14 mouse cellular contexts compared by ENCODE assay signal in genomic region chr17:34036647-34037046, GRCm38 (mm10). TPM values are rescaled to one million over a fixed set of nuclear protein-coding genes. Genes with fewer than 3 reads are reported as not detected.
DNase-seq lines count a peak whose midpoint lies in the region; ATAC-seq and TF ChIP-seq lines count a peak whose summit lies in the region.
"Had no signal": no experiment of that assay in that cellular context is flagged by ENCODE, and none has a peak within 500 bp of the region (broad histone marks: within the 10 kb centered on the region; RNA-seq: fewer than 3 reads in every experiment).

No protein-coding gene starts in this region.

- no peak overlapping the region for H3K4me3 ChIP-seq in kidney, adult 2 months (ENCODE audit: insufficient read depth, low read depth, low read length)
- H3K4me3 ChIP-seq in kidney, embryonic 14.5 days (ENCODE audit: low read length) = no peak overlapping the region
- H3K4me3 ChIP-seq in forebrain, postnatal 0 days (ENCODE audit: low read depth, low read length) = no peak overlapping the region
- H3K4me3 ChIP-seq: megakaryocyte, embryonic 14.5 days had no signal

- ATAC-seq in kidney, embryonic 14.5 days (ENCODE audit: low FRiP score, low TSS enrichment) = no peak
- ATAC-seq in forebrain, postnatal 0 days = no peak
- ATAC-seq: forebrain, embryonic 16.5 days had no signal

- no peaks in the 10 kb centered on the region for H3K9me3 ChIP-seq in kidney, embryonic 14.5 days (ENCODE audit: control insufficient read depth, low read length)
- H3K9me3 ChIP-seq in forebrain, postnatal 0 days (ENCODE audit: low read length) = no peaks in the 10 kb centered on the region
- H3K9me3 ChIP-seq: megakaryocyte, embryonic 14.5 days had no signal

- H3K27me3 ChIP-seq in kidney, adult 2 months (replicated peaks; ENCODE audit: control insufficient read depth, insufficient read depth, low read length) = no peaks in the 10 kb centered on the region
- H3K27me3 ChIP-seq in kidney, embryonic 14.5 days (ENCODE audit: control insufficient read depth, insufficient read depth, low read length) = peaks cover 5% of the 10 kb centered on the region; the same call in 1 of the 2 replicates
- no peaks in the 10 kb centered on the region for H3K27me3 ChIP-seq in forebrain, postnatal 0 days (ENCODE audit: insufficient read depth, low read length)

- no peak for TF ChIP-seq POLR2A in kidney, adult 2 months (IDR thresholded peaks at IDR 0.05; ENCODE audit: low read depth, low read length)

- no peak overlapping the region for H3K9ac ChIP-seq in kidney, embryonic 14.5 days (ENCODE audit: low read depth, low read length)
- H3K9ac ChIP-seq in forebrain, postnatal 0 days = no peak overlapping the region

- peak; percentile 28 for DNase-seq in cerebellum, adult 11 months
- DNase-seq in cerebellum, adult 9-10 months = no peak
- DNase-seq in kidney, adult 2 months = peak; percentile 85
- DNase-seq in Muller cell, postnatal 12 days (ENCODE audit: inconsistent ontology term) = peak; percentile 46
- DNase-seq in cerebellum, postnatal 14 days = peak; percentile 15 to 28
- no peak for DNase-seq in forebrain, postnatal 0 days
- no peak for DNase-seq in right cerebral cortex, postnatal 36 days (ENCODE audit: low spot score in 2 of 2)
- DNase-seq: B cell, adult 2 months; lung, adult 18-20 months; right cerebral cortex, postnatal 4 days; thymus, postnatal 25 days had no signal

- H3K4me2 ChIP-seq in kidney, embryonic 14.5 days (replicated peaks; ENCODE audit: low read depth, low read length) = no peak overlapping the region
- H3K4me2 ChIP-seq in forebrain, postnatal 0 days (ENCODE audit: low read depth) = no peak overlapping the region

- no peak overlapping the region for H3K27ac ChIP-seq in kidney, adult 2 months (ENCODE audit: insufficient read depth, low read depth, low read length)
- H3K27ac ChIP-seq in kidney, embryonic 14.5 days (ENCODE audit: low read depth, low read length) = no peak overlapping the region
- no peak overlapping the region for H3K27ac ChIP-seq in forebrain, postnatal 0 days (ENCODE audit: low read depth, low read length)

- WGBS in kidney, adult 2 months = 60% methylated on average over 10 of the region's 10 CpGs
- WGBS in kidney, embryonic 14.5 days = 78% methylated on average over 10 of the region's 10 CpGs
- WGBS in forebrain, postnatal 0 days = 86% methylated on average over 10 of the region's 10 CpGs

- H3K36me3 ChIP-seq in kidney, adult 2 months (ENCODE audit: control insufficient read depth, insufficient read depth, low read length) = peaks cover 2% of the 10 kb centered on the region; the same call in 1 of the 2 replicates
- H3K36me3 ChIP-seq in kidney, embryonic 14.5 days (ENCODE audit: control insufficient read depth, insufficient read depth, low read length) = peaks cover 35% of the 10 kb centered on the region
- H3K36me3 ChIP-seq in forebrain, postnatal 0 days (ENCODE audit: insufficient read depth) = peaks cover 33% of the 10 kb centered on the region

- TF ChIP-seq CTCF in kidney, adult 2 months (conservative IDR thresholded peaks at IDR 0.05; ENCODE audit: insufficient read depth, insufficient read length, low read depth, low read length) = no peak
- no peak for TF ChIP-seq CTCF in forebrain, postnatal 0 days (IDR thresholded peaks at IDR 0.05; ENCODE audit: low read depth)

- H3K4me1 ChIP-seq in kidney, adult 2 months (ENCODE audit: control insufficient read depth, insufficient read depth, low read length) = peaks cover 7% of the 10 kb centered on the region
- H3K4me1 ChIP-seq in kidney, embryonic 14.5 days (ENCODE audit: control insufficient read depth, insufficient read depth, low read length) = peaks cover 39% of the 10 kb centered on the region
- peaks cover 15% of the 10 kb centered on the region for H3K4me1 ChIP-seq in forebrain, postnatal 0 days (ENCODE audit: insufficient read depth)

RNA-seq across cellular contexts. Expression of gene Col11a2, which starts 2.6 kb away (rescaled TPM):
- polyA plus RNA-seq in kidney, adult 2 months (2012; rRNA removed) = 0.35 and 0.39 TPM in 2 replicates
- 1.9 and 2.1 TPM in 2 replicates for polyA plus RNA-seq in kidney, embryonic 14.5 days (2014; fragmentation: Nextera tagmentation; extraction: Ambion mirVana)
- 10.2 and 28.0 TPM in 2 replicates for total RNA-seq in forebrain, postnatal 0 days (2014; rRNA removed)
- 1.2 and 2.1 TPM in 2 replicates for polyA plus RNA-seq in forebrain, postnatal 0 days (2015; fragmentation: Nextera tagmentation; extraction: Ambion mirVana)

RNA-seq across cellular contexts. Expression of gene Rxrb, which starts 5.0 kb away (rescaled TPM):
- polyA plus RNA-seq in kidney, adult 2 months (2012; rRNA removed) = 49.3 and 59.2 TPM in 2 replicates
- 22.2 and 28.0 TPM in 2 replicates for polyA plus RNA-seq in kidney, embryonic 14.5 days (2014; fragmentation: Nextera tagmentation; extraction: Ambion mirVana)
- total RNA-seq in forebrain, postnatal 0 days (2014; rRNA removed) = 56.2 and 60.8 TPM in 2 replicates
- 58.1 and 58.4 TPM in 2 replicates for polyA plus RNA-seq in forebrain, postnatal 0 days (2015; fragmentation: Nextera tagmentation; extraction: Ambion mirVana)

RNA-seq across cellular contexts. Expression of gene Slc39a7, which starts 5.2 kb away (rescaled TPM):
- 90.4 and 106 TPM in 2 replicates for polyA plus RNA-seq in kidney, adult 2 months (2012; rRNA removed)
- polyA plus RNA-seq in kidney, embryonic 14.5 days (2014; fragmentation: Nextera tagmentation; extraction: Ambion mirVana) = 70.3 and 86.0 TPM in 2 replicates
- total RNA-seq in forebrain, postnatal 0 days (2014; rRNA removed) = 126 and 161 TPM in 2 replicates
- polyA plus RNA-seq in forebrain, postnatal 0 days (2015; fragmentation: Nextera tagmentation; extraction: Ambion mirVana) = 124 and 138 TPM in 2 replicates

RNA-seq across cellular contexts. Expression of gene H2-Ke6, which starts 8.8 kb away (rescaled TPM):
- polyA plus RNA-seq in kidney, adult 2 months (2012; rRNA removed) = 165 and 208 TPM in 2 replicates
- 46.0 and 53.0 TPM in 2 replicates for polyA plus RNA-seq in kidney, embryonic 14.5 days (2014; fragmentation: Nextera tagmentation; extraction: Ambion mirVana)
- total RNA-seq in forebrain, postnatal 0 days (2014; rRNA removed) = 39.1 and 58.0 TPM in 2 replicates
- polyA plus RNA-seq in forebrain, postnatal 0 days (2015; fragmentation: Nextera tagmentation; extraction: Ambion mirVana) = 54.6 and 55.7 TPM in 2 replicates

RNA-seq across cellular contexts. Expression of gene Ring1, which starts 12.2 kb away (rescaled TPM):
- 30.4 and 36.3 TPM in 2 replicates for polyA plus RNA-seq in kidney, adult 2 months (2012; rRNA removed)
- 5.5 and 12.4 TPM in 2 replicates for polyA plus RNA-seq in kidney, embryonic 14.5 days (2014; fragmentation: Nextera tagmentation; extraction: Ambion mirVana)
- 20.7 and 21.4 TPM in 2 replicates for total RNA-seq in forebrain, postnatal 0 days (2014; rRNA removed)
- 15.7 and 19.0 TPM in 2 replicates for polyA plus RNA-seq in forebrain, postnatal 0 days (2015; fragmentation: Nextera tagmentation; extraction: Ambion mirVana)

Comparison
In these comparisons a context has a peak if more than half of its experiments do, and no peak if none do; other contexts are left out.
1. DNase-seq: peak in cerebellum, adult 11 months (single experiment), kidney, adult 2 months (single experiment), Muller cell, postnatal 12 days (single experiment) and cerebellum, postnatal 14 days (2 of 2); none in cerebellum, adult 9-10 months (single experiment), forebrain, postnatal 0 days (single experiment) and right cerebral cortex, postnatal 36 days (0 of 2).